Comparison of ENCODE assay signal across 22 mouse cellular contexts in genomic region chr5:71608735-71609134, GRCm38 (mm10). TPM values are rescaled to one million over a fixed set of nuclear protein-coding genes. Genes with fewer than 3 reads are reported as not detected.
"Had no signal": no experiment of that assay in that cellular context is flagged by ENCODE, and none has a peak within 500 bp of the region (broad histone marks: within the 10 kb centered on the region; RNA-seq: fewer than 3 reads in every experiment).

No protein-coding gene starts in this region.

- H3K9me3 ChIP-seq: lung, embryonic 15.5 days; megakaryocyte, embryonic 14.5 days; midbrain, embryonic 13.5 days; midbrain, embryonic 15.5 days; neural tube, embryonic 12.5 days; stomach, embryonic 15.5 days had no signal

- H3K4me3 ChIP-seq: lung, embryonic 15.5 days; megakaryocyte, embryonic 14.5 days; midbrain, embryonic 13.5 days; midbrain, embryonic 15.5 days; neural tube, embryonic 12.5 days; stomach, embryonic 15.5 days had no signal

- ATAC-seq: liver, postnatal 0 days; lung, postnatal 0 days; midbrain, embryonic 13.5 days; midbrain, embryonic 15.5 days had no signal

- H3K4me1 ChIP-seq: lung, embryonic 15.5 days; megakaryocyte, embryonic 14.5 days; midbrain, embryonic 13.5 days; midbrain, embryonic 15.5 days; neural tube, embryonic 12.5 days; stomach, embryonic 15.5 days had no signal

- H3K9ac ChIP-seq: liver, postnatal 0 days; lung, embryonic 15.5 days; midbrain, embryonic 13.5 days; midbrain, embryonic 15.5 days; neural tube, embryonic 12.5 days; stomach, embryonic 15.5 days had no signal

- H3K4me2 ChIP-seq: lung, embryonic 15.5 days; midbrain, embryonic 11.5 days; midbrain, embryonic 13.5 days; midbrain, embryonic 15.5 days; neural tube, embryonic 12.5 days; stomach, embryonic 15.5 days had no signal

- H3K27ac ChIP-seq: lung, embryonic 15.5 days; macrophage; midbrain, embryonic 13.5 days; midbrain, embryonic 15.5 days; neural tube, embryonic 12.5 days; stomach, embryonic 15.5 days; stomach, postnatal 0 days had no signal

- H3K27me3 ChIP-seq: lung, embryonic 15.5 days; megakaryocyte, embryonic 14.5 days; midbrain, embryonic 13.5 days; midbrain, embryonic 15.5 days; neural tube, embryonic 12.5 days; stomach, embryonic 15.5 days had no signal

- H3K36me3 ChIP-seq: lung, embryonic 15.5 days; midbrain, embryonic 13.5 days; midbrain, embryonic 15.5 days; neural tube, embryonic 12.5 days; stomach, embryonic 15.5 days had no signal

- DNase-seq: liver, postnatal 0 days; lung, adult 2 months; lung, postnatal 14 days; lung, postnatal 36 days; right cerebral cortex, postnatal 14 days; thymus, adult 18-20 months; thymus, postnatal 14 days; thymus, postnatal 36 days had no signal

RNA-seq across cellular contexts. Expression of gene Gabrb1, which starts 49.2 kb away (rescaled TPM):
- total RNA-seq: megakaryocyte progenitor cell, adult 5-6 weeks; monocyte, adult 5-6 weeks had no signal
- polyA plus RNA-seq: liver, postnatal 0 days; lung, adult 2 months; macrophage; spleen, adult 2 months had no signal

RNA-seq across cellular contexts. Expression of gene Gabra4, which starts 49.4 kb away (rescaled TPM):
- total RNA-seq: megakaryocyte progenitor cell, adult 5-6 weeks; monocyte, adult 5-6 weeks; neutrophil, adult 5-6 weeks had no signal
- polyA plus RNA-seq: liver, postnatal 0 days; macrophage had no signal
